Mouse (Mus musculus) ES-E14 (cell line): ENCODE measurements around the gene Zbtb20. TPM values are rescaled to one million over a fixed set of nuclear protein-coding genes. Genes with fewer than 3 reads are reported as not detected.

Experiments used
- DNase-seq: peaks from one replicate; pipeline ENCODE4 v3.0.0-alpha.2; 2013; ENCODE audit warnings: low read depth, low spot score
- H3K27ac ChIP-seq: 2 replicates; pipeline ENCODE4 v1.5.1; 2012; ENCODE audit warnings: low read depth, mild to moderate bottlenecking, low read length, moderate library complexity, mixed read lengths; ENCODE audit not compliant: poor library complexity, insufficient read depth, severe bottlenecking
- H3K36me3 ChIP-seq: 2 replicates; pipeline ENCODE4 v1.6.1; 2012; ENCODE audit warnings: mild to moderate bottlenecking, low read length, moderate library complexity, mixed read lengths; ENCODE audit not compliant: control insufficient read depth, poor library complexity, insufficient read depth, severe bottlenecking
- H3K4me1 ChIP-seq, 2 experiments: fragments of 150-350 bp in 1 of 2; sonication (generic) in 1 of 2; 2 replicates each; pipeline ENCODE4 v1.6.1; 2012; ENCODE audit warnings: low read length in 2 of 2, mild to moderate bottlenecking in 1 of 2, mixed read lengths in 1 of 2; ENCODE audit not compliant: control insufficient read depth in 2 of 2, insufficient read depth in 2 of 2, poor library complexity in 1 of 2
- H3K4me3 ChIP-seq, 2 experiments: fragments of 150-350 bp in 1 of 2; sonication (generic) in 1 of 2; 2 replicates each; pipeline ENCODE4 v1.5.1; 2012; ENCODE audit warnings: low read length in 2 of 2, low read depth in 1 of 2, mild to moderate bottlenecking in 1 of 2, mixed read lengths in 1 of 2; ENCODE audit not compliant: insufficient read depth in 1 of 2, poor library complexity in 1 of 2, severe bottlenecking in 1 of 2
- H3K9ac ChIP-seq: 2 replicates; pipeline ENCODE4 v1.6.1; 2012; ENCODE audit warnings: low read depth, mild to moderate bottlenecking, low read length, mixed read lengths; ENCODE audit not compliant: poor library complexity, insufficient read depth, severe bottlenecking
- H3K9me3 ChIP-seq: fragments of 150-350 bp; sonication (generic); 2 replicates; pipeline ENCODE4 v1.6.1; 2012; ENCODE audit warnings: low read depth, mild to moderate bottlenecking, low read length; ENCODE audit not compliant: control insufficient read depth, insufficient read depth
- CHD2 ChIP-seq: IDR thresholded peaks from 2 replicates; pipeline ENCODE4 v1.6.1; 2014; ENCODE audit warnings: mild to moderate bottlenecking, low read depth, low read length, inconsistent platforms
- HCFC1 ChIP-seq: IDR thresholded peaks from 2 replicates; pipeline ENCODE4 v1.6.1; 2012; ENCODE audit warnings: low read length, inconsistent platforms, borderline replicate concordance; ENCODE audit not compliant: insufficient read depth
- MAFK ChIP-seq: IDR thresholded peaks from 2 replicates; pipeline ENCODE4 v1.6.1; 2014; ENCODE audit warnings: mild to moderate bottlenecking, low read depth, low read length, inconsistent platforms; ENCODE audit not compliant: insufficient read depth
- ZC3H11A ChIP-seq: IDR thresholded peaks from 2 replicates; pipeline ENCODE4 v1.6.1; 2012; ENCODE audit warnings: low read depth, mild to moderate bottlenecking, inconsistent platforms, low read length, borderline replicate concordance
- ZNF384 ChIP-seq: IDR thresholded peaks from 2 replicates; pipeline ENCODE4 v1.6.1; 2012; ENCODE audit warnings: low read depth, low read length, inconsistent platforms
- in situ Hi-C, 2 experiments: fragments of 600-800 bp; cut with MboI; formaldehyde crosslinking; loops; one replicate each; pipeline ENCODE4 v1.15.1; 2025; ENCODE audit warnings: low sequenced_read_pairs in 2 of 2, inconsistent platforms in 1 of 2; ENCODE audit not compliant: unreplicated experiment in 2 of 2
- total RNA-seq: library from RNA; depleted of rRNA; stranded (reverse); fragments of 300-350 nt; gene quantifications from 2 replicates; pipeline ENCODE4 v1.2.3, GENCODE M21; 2012

The Zbtb20 gene
- total RNA-seq, 1 experiment, result 4.0 TPM

DNA sequence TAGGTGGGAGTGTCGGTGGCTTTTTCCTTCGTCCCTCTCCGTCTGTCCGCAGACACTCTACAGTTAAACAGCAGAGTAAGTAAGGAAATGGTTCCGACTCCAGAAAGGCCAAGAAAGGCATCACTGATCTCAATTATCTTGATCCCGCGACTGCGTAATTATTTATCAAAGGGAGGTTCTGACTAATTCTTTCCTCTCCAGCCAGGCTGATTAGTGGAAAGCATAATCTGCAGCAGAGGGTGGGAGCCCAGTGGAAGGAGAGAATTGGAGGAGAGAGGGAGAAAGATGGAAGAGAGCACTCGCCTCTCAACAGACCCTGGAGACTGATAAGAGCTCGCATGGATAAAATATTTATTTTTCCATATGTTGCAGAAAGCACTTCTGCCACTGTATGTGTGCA is 697.1 kb downstream of the Zbtb20 start:
- Histone ChIP-seq H3K9me3 (no peaks in the 10 kb centered on the region), H3K36me3 (no peaks in the 10 kb centered on the region), H3K27ac (no peak overlapping the region), H3K4me1 (peaks cover 13 to 18% of the 10 kb centered on the region in 2 experiments), H3K4me3 (no peak overlapping the region), H3K9ac (no peak overlapping the region)
- no peak for DNase-seq
- in situ Hi-C loops, result no loop called here
- TF ChIP-seq ZNF384, result no peak
- TF ChIP-seq MAFK, result no peak
- no peak for TF ChIP-seq CHD2
- no peak for TF ChIP-seq HCFC1

DNA sequence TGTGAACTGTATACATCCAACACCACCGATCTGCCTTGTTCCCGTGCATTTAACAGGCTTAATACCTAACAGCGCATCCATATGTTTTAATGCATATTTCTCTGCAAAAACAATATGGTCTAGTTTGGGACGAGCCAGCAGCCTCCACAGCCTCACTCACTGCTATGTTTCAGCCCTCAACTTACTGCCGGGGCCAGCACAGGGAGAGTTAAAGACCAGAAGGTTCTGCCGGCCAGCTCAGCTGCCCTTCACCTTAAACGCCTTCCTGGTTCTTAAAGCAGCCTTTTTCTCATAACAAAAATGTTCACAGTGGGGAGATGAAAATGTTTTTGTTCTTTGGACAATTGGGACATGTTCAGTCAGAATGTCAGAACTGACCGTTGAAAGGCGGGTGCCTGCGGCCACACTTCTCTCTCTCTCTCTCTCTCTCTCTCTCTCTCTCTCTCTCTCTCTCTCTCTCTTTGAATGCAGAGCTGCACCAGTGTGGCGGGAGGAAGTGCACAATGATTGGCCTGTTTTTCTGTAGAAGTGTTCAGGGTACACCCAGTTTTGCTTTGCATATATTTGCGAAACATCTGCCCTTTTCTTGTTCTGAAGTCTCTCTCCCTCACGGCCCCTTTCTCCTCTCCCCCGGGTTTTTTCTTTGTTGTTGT is 697.6 kb downstream of the Zbtb20 start:
- no peak overlapping the region for H3K9ac ChIP-seq
- no peak overlapping the region for H3K4me3 ChIP-seq
- peaks cover 13 to 18% of the 10 kb centered on the region in 2 experiments for H3K4me1 ChIP-seq
- H3K9me3 ChIP-seq, result no peaks in the 10 kb centered on the region
- H3K27ac ChIP-seq, result no peak overlapping the region
- TF ChIP-seq HCFC1, result no peak
- no peak for TF ChIP-seq CHD2
- TF ChIP-seq ZC3H11A, result no peak
- no peak for TF ChIP-seq MAFK
- TF ChIP-seq ZNF384, result no peak
- DNase-seq, result no peak
- no peaks in the 10 kb centered on the region for H3K36me3 ChIP-seq
- in situ Hi-C loops, result no loop called here

DNA sequence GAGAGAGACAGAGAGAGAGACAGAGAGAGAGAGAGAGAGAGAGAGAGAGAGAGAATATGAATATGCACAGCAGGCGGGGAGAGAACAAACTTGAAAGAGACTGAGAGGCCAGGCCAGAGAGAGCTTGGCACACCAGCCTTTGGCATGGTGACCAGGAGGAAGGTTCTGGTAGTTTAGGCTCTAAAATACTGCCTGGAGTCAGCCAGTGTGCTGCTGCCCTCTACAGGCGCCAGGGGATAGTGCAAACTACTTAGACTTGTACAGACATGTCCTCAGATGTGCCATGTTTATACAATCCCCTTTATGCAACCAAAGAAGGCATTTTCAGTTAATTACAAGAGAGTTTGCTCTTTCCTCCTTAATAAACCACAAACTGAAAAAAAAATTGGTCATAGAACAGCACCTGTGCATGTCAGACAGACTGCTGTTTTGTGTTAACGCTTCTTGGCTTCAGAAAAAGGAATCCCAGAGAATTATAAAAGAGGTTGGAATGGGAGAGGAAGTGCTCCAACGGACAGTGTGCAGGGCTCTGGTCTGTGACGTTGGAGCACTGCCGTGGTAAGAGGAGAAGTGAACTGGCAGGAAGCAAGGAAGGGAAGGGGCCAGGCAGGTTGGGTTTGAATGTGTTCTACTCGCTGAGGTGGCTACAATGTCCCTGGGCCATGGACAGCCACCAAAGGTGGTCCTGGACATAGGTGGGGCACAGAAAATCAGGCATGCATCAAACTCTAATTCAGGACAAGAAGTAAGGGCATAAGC is 698.5 kb downstream of the Zbtb20 start:
- H3K27ac ChIP-seq, result no peak overlapping the region; the same call in 1 of the 2 replicates

DNA sequence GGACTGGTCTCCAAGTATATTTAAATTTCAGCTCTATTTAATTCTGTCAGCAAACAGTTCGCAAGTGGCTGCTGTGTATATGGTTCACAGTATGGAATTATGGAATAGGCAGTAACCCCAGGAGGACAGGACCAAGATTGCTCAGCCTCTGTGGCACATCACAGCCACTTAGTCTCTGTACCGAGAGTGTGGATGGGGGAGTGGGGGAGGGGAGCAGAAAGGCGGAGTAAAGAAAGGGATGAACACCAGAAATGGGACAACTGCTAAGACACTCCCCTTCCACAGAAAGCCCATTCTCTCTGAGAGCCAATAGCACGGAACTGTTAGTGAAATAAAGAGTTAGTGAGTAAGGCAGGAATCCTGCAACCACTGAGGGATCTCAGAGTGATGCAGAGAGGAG is 699.4 kb downstream of the Zbtb20 start:
- DNase-seq, result peak; percentile 44
- Histone ChIP-seq H3K27ac (no peak overlapping the region), H3K4me1 (peaks cover 13 to 18% of the 10 kb centered on the region in 2 experiments), H3K4me3 (no peak overlapping the region), H3K36me3 (no peaks in the 10 kb centered on the region), H3K9ac (no peak overlapping the region), H3K9me3 (no peaks in the 10 kb centered on the region)
- no peak for TF ChIP-seq ZC3H11A
- no peak; the same call in 1 of the 2 replicates for TF ChIP-seq CHD2
- TF ChIP-seq ZNF384, result no peak
- no peak for TF ChIP-seq MAFK
- no peak for TF ChIP-seq HCFC1
- in situ Hi-C loops, result no loop called here

More for the DNA sequence above, 698.5 kb downstream of the Zbtb20 start:
- H3K4me3 ChIP-seq, result no peak overlapping the region
- H3K4me1 ChIP-seq, result peaks cover 13 to 18% of the 10 kb centered on the region in 2 experiments
- no peak overlapping the region for H3K9ac ChIP-seq
- H3K36me3 ChIP-seq, result no peaks in the 10 kb centered on the region
- no peaks in the 10 kb centered on the region for H3K9me3 ChIP-seq
- no peak for TF ChIP-seq ZNF384
- peak; percentile 33; the same call in 1 of the 2 replicates for TF ChIP-seq ZC3H11A
- in situ Hi-C loops, result no loop called here
- peak; percentile 75 for DNase-seq
